Mouse (Mus musculus): ENCODE results near the gene Prss45. TPM values are rescaled to one million over a fixed set of nuclear protein-coding genes. Genes with fewer than 3 reads are reported as not detected.

The Prss45 gene
- polyA plus RNA-seq, 1 experiment: not detected

GRCm38 (mm10) chr9:110858967-110859596, 24.7 kb downstream of the Prss45 start:
- no peak for TF ChIP-seq POLR2A (IDR thresholded peaks at IDR 0.05; ENCODE audit: borderline replicate concordance, control insufficient read depth, low read depth, low read length)
- no peak for TF ChIP-seq CTCF (IDR thresholded peaks at IDR 0.05; ENCODE audit: control insufficient read depth, insufficient read depth, low read length)
- H3K4me1 ChIP-seq (ENCODE audit: control insufficient read depth, insufficient read depth, low read length): peaks cover 2% of the 10 kb centered on the region; the same call in 1 of the 2 replicates
- no peak overlapping the region for H3K4me3 ChIP-seq (replicated peaks; ENCODE audit: control insufficient read depth, low read depth, low read length)
- 62% methylated on average over 5 of the region's 5 CpGs for WGBS
- 0 out of 2 replicates have a peak overlapping the region, but pooled peaks have one; percentile 21 for H3K27ac ChIP-seq (ENCODE audit: control insufficient read depth, insufficient read depth, low read depth, low read length, poor library complexity)

GRCm38 (mm10) chr9:110871030-110871429, 36.6 kb downstream of the Prss45 start:
- no peak overlapping the region for H3K27ac ChIP-seq (ENCODE audit: control insufficient read depth, insufficient read depth, low read depth, low read length, poor library complexity)
- H3K4me1 ChIP-seq (ENCODE audit: control insufficient read depth, insufficient read depth, low read length): no peaks in the 10 kb centered on the region
- H3K4me3 ChIP-seq (replicated peaks; ENCODE audit: control insufficient read depth, low read depth, low read length): no peak overlapping the region
- WGBS: 11% methylated on average over 7 of the region's 7 CpGs
- TF ChIP-seq POLR2A (IDR thresholded peaks at IDR 0.05; ENCODE audit: borderline replicate concordance, control insufficient read depth, low read depth, low read length) (no peak), CTCF (IDR thresholded peaks at IDR 0.05; ENCODE audit: control insufficient read depth, insufficient read depth, low read length) (peak; percentile 52)

- H3K27ac ChIP-seq (ENCODE audit: control insufficient read depth, insufficient read depth, low read depth, low read length, poor library complexity): no peak overlapping the region
- no peak overlapping the region for H3K4me3 ChIP-seq (replicated peaks; ENCODE audit: control insufficient read depth, low read depth, low read length)
- WGBS: 26% methylated on average over 40 of the region's 40 CpGs
- TF ChIP-seq CTCF (IDR thresholded peaks at IDR 0.05; ENCODE audit: control insufficient read depth, insufficient read depth, low read length): no peak
- no peak for TF ChIP-seq POLR2A (IDR thresholded peaks at IDR 0.05; ENCODE audit: borderline replicate concordance, control insufficient read depth, low read depth, low read length)
- no peaks in the 10 kb centered on the region for H3K4me1 ChIP-seq (ENCODE audit: control insufficient read depth, insufficient read depth, low read length)
Measured at GRCm38 (mm10) chr9:110873681-110874659, 39.6 kb downstream of the Prss45 start.

- H3K4me1 ChIP-seq (ENCODE audit: control insufficient read depth, insufficient read depth, low read length): no peaks in the 10 kb centered on the region
- H3K27ac ChIP-seq (ENCODE audit: control insufficient read depth, insufficient read depth, low read depth, low read length, poor library complexity): no peak overlapping the region
- WGBS: 62% methylated on average over 3 of the region's 3 CpGs
- TF ChIP-seq POLR2A (IDR thresholded peaks at IDR 0.05; ENCODE audit: borderline replicate concordance, control insufficient read depth, low read depth, low read length) (no peak), CTCF (IDR thresholded peaks at IDR 0.05; ENCODE audit: control insufficient read depth, insufficient read depth, low read length) (no peak)
- H3K4me3 ChIP-seq (replicated peaks; ENCODE audit: control insufficient read depth, low read depth, low read length): no peak overlapping the region
Measured at GRCm38 (mm10) chr9:110874660-110875191, 40.3 kb downstream of the Prss45 start.

GRCm38 (mm10) chr9:110875288-110875695, 40.9 kb downstream of the Prss45 start:
- Histone ChIP-seq H3K4me1 (ENCODE audit: control insufficient read depth, insufficient read depth, low read length) (no peaks in the 10 kb centered on the region), H3K27ac (ENCODE audit: control insufficient read depth, insufficient read depth, low read depth, low read length, poor library complexity) (no peak overlapping the region), H3K4me3 (replicated peaks; ENCODE audit: control insufficient read depth, low read depth, low read length) (no peak overlapping the region)
- TF ChIP-seq CTCF (IDR thresholded peaks at IDR 0.05; ENCODE audit: control insufficient read depth, insufficient read depth, low read length): no peak
- TF ChIP-seq POLR2A (IDR thresholded peaks at IDR 0.05; ENCODE audit: borderline replicate concordance, control insufficient read depth, low read depth, low read length): no peak
- 77% methylated on average over 6 of the region's 6 CpGs for WGBS

- 27% methylated on average over 1 of the region's 1 CpGs for WGBS
- no peak overlapping the region for H3K4me3 ChIP-seq (replicated peaks; ENCODE audit: control insufficient read depth, low read depth, low read length)
- no peak for TF ChIP-seq POLR2A (IDR thresholded peaks at IDR 0.05; ENCODE audit: borderline replicate concordance, control insufficient read depth, low read depth, low read length)
- no peak for TF ChIP-seq CTCF (IDR thresholded peaks at IDR 0.05; ENCODE audit: control insufficient read depth, insufficient read depth, low read length)
- H3K4me1 ChIP-seq (ENCODE audit: control insufficient read depth, insufficient read depth, low read length): no peaks in the 10 kb centered on the region
- H3K27ac ChIP-seq (ENCODE audit: control insufficient read depth, insufficient read depth, low read depth, low read length, poor library complexity): no peak overlapping the region
Measured at GRCm38 (mm10) chr9:110877353-110877752, 43.0 kb downstream of the Prss45 start.

- no peak overlapping the region for H3K27ac ChIP-seq (ENCODE audit: control insufficient read depth, insufficient read depth, low read depth, low read length, poor library complexity)
- no peak overlapping the region for H3K4me3 ChIP-seq (replicated peaks; ENCODE audit: control insufficient read depth, low read depth, low read length)
- TF ChIP-seq CTCF (IDR thresholded peaks at IDR 0.05; ENCODE audit: control insufficient read depth, insufficient read depth, low read length): no peak
- no peak for TF ChIP-seq POLR2A (IDR thresholded peaks at IDR 0.05; ENCODE audit: borderline replicate concordance, control insufficient read depth, low read depth, low read length)
- H3K4me1 ChIP-seq (ENCODE audit: control insufficient read depth, insufficient read depth, low read length): no peaks in the 10 kb centered on the region
- WGBS: 70% methylated on average over 5 of the region's 5 CpGs
Measured at GRCm38 (mm10) chr9:110877888-110878287, 43.5 kb downstream of the Prss45 start.

Measured in bone marrow, adult 2 months (tissue).